31 mouse cellular contexts compared by ENCODE assay signal in the genomic region with DNA sequence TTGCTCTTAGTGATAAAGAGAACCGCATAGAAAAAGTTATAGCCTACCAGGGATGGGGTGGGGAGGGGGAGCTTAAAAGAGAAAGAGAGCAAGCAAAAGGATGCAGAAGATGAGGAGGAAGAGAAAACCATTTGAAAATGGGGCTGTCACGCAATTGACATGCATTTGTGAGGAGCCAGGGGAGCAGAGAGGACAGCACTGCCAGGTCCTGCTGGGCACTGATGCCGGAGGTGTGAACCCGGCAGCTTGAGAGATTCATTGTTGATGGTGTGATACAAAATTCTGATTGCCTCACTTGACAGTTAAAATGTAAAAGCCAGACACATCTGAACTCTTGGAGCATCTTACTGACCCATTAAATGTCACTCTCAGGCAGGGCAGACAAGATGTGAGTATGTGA. TPM values are rescaled to one million over a fixed set of nuclear protein-coding genes. Genes with fewer than 3 reads are reported as not detected.
DNase-seq lines count a peak whose midpoint lies in the region; ATAC-seq and TF ChIP-seq lines count a peak whose summit lies in the region.
"Had no signal": no experiment of that assay in that cellular context is flagged by ENCODE, and none has a peak within 500 bp of the region (broad histone marks: within the 10 kb centered on the region; RNA-seq: fewer than 3 reads in every experiment).

No protein-coding gene starts in this region.

- peaks cover 20% of the 10 kb centered on the region; the same call in 1 of the 2 replicates for H3K79me2 ChIP-seq in liver, adult 2 months (ENCODE audit: control insufficient read depth, insufficient read depth, low read length)

- H3K4me2 ChIP-seq in liver, embryonic 11.5 days: no peak overlapping the region
- H3K4me2 ChIP-seq: forebrain, embryonic 13.5 days; heart, embryonic 13.5 days; hindbrain, embryonic 14.5 days had no signal

- peak overlapping the region; percentile 38 for H3K9ac ChIP-seq in liver, adult 2 months (ENCODE audit: low read depth, low read length)
- no peak overlapping the region for H3K9ac ChIP-seq in liver, embryonic 11.5 days (ENCODE audit: low read depth, low read length)
- H3K9ac ChIP-seq: forebrain, embryonic 13.5 days; heart, embryonic 13.5 days; hindbrain, embryonic 14.5 days had no signal

- peaks cover 33% of the 10 kb centered on the region for H3K4me1 ChIP-seq in heart, embryonic 10.5 days
- H3K4me1 ChIP-seq in liver, adult 2 months (ENCODE audit: control insufficient read depth, insufficient read depth, low read length): peaks cover 16% of the 10 kb centered on the region
- H3K4me1 ChIP-seq in liver, embryonic 11.5 days (replicated peaks; ENCODE audit: control insufficient read depth, insufficient read depth, low read length): peaks cover 5% of the 10 kb centered on the region

- no peak for TF ChIP-seq CTCF in liver, adult 2 months (IDR thresholded peaks at IDR 0.05; ENCODE audit: low read depth, low read length)

- no peak for TF ChIP-seq POLR2A in liver, adult 2 months (IDR thresholded peaks at IDR 0.05; ENCODE audit: extremely low read depth, insufficient read depth, low read length)

- no peaks in the 10 kb centered on the region for H3K27me3 ChIP-seq in heart, embryonic 10.5 days (ENCODE audit: insufficient read depth, poor library complexity, severe bottlenecking)
- H3K27me3 ChIP-seq in liver, adult 2 months (ENCODE audit: control insufficient read depth, insufficient read depth, low read length): no peaks in the 10 kb centered on the region
- H3K27me3 ChIP-seq in liver, embryonic 11.5 days (replicated peaks; ENCODE audit: control insufficient read depth, insufficient read depth, low read length): no peaks in the 10 kb centered on the region
- H3K27me3 ChIP-seq: forebrain, embryonic 13.5 days; heart, embryonic 13.5 days had no signal

- peak; percentile 27 to 39 for DNase-seq in cerebellum, postnatal 14 days
- no peak for DNase-seq in cerebellum, postnatal 4 days (ENCODE audit: low spot score in 2 of 2)
- peak; percentile 59 for DNase-seq in heart, embryonic 10.5 days (ENCODE audit: low spot score)
- no peak for DNase-seq in heart, adult 8-10 months (ENCODE audit: low spot score)
- no peak for DNase-seq in liver, adult 2 months (ENCODE audit: extremely low read depth, low read depth, low spot score)
- DNase-seq in liver, embryonic 11.5 days (ENCODE audit: low spot score): no peak
- no peak for DNase-seq in gastrocnemius, postnatal 14 days
- DNase-seq: adrenal gland, adult 2 months; adrenal gland, postnatal 14 days; cerebellum, adult 9-10 months; gastrocnemius, postnatal 10 days; heart, adult 11 months; heart, postnatal 14 days; heart, postnatal 4 days had no signal

- no peak overlapping the region for H3K4me3 ChIP-seq in heart, embryonic 10.5 days
- H3K4me3 ChIP-seq in liver, adult 2 months (ENCODE audit: insufficient read depth, low read depth, low read length): peak overlapping the region; percentile 33; the same call in 1 of the 2 replicates
- H3K4me3 ChIP-seq in liver, embryonic 11.5 days (ENCODE audit: low read depth, low read length): no peak overlapping the region
- H3K4me3 ChIP-seq: forebrain, embryonic 10.5 days; forebrain, embryonic 13.5 days; heart, embryonic 13.5 days had no signal

- no peaks in the 10 kb centered on the region for H3K36me3 ChIP-seq in heart, embryonic 10.5 days
- no peaks in the 10 kb centered on the region; the same call in 1 of the 2 replicates for H3K36me3 ChIP-seq in liver, adult 2 months (ENCODE audit: control insufficient read depth, insufficient read depth, low read length)
- H3K36me3 ChIP-seq in liver, embryonic 11.5 days (ENCODE audit: control insufficient read depth, insufficient read depth, low read length): no peaks in the 10 kb centered on the region
- H3K36me3 ChIP-seq: forebrain, embryonic 10.5 days; heart, embryonic 13.5 days had no signal

- H3K9me3 ChIP-seq in heart, embryonic 10.5 days: no peaks in the 10 kb centered on the region
- no peaks in the 10 kb centered on the region for H3K9me3 ChIP-seq in liver, embryonic 11.5 days (ENCODE audit: control insufficient read depth, low read length)
- H3K9me3 ChIP-seq: forebrain, embryonic 10.5 days; forebrain, embryonic 13.5 days; heart, embryonic 13.5 days had no signal

- ATAC-seq in liver, embryonic 11.5 days (replicated peaks; ENCODE audit: low FRiP score): no peak
- ATAC-seq: CD4-positive, CD25-positive, alpha-beta regulatory T cell, adult 4 months; forebrain, embryonic 13.5 days; forebrain, embryonic 16.5 days; hindbrain, postnatal 0 days; inflammation-experienced regulatory T-cells, adult 6 months; intestine, embryonic 16.5 days had no signal

- no peak overlapping the region for H3K27ac ChIP-seq in heart, embryonic 10.5 days
- peak overlapping the region; percentile 98 for H3K27ac ChIP-seq in liver, adult 2 months (replicated peaks; ENCODE audit: insufficient read depth, low read depth, low read length)
- no peak overlapping the region for H3K27ac ChIP-seq in liver, embryonic 11.5 days (ENCODE audit: low read depth, low read length)
- H3K27ac ChIP-seq: forebrain, embryonic 10.5 days; forebrain, embryonic 13.5 days; heart, embryonic 13.5 days; hindbrain, embryonic 14.5 days; hindbrain, postnatal 0 days had no signal

- WGBS in heart, embryonic 10.5 days: 65% methylated on average over 4 of the region's 4 CpGs
- 22% methylated on average over 4 of the region's 4 CpGs for WGBS in liver, adult 2 months
- WGBS in liver, embryonic 11.5 days: 77% methylated on average over 4 of the region's 4 CpGs

- intact Hi-C loops in gastrocnemius, postnatal 14 days (cut with DNase I; ENCODE audit: low total_unique reads): loop anchor here (10.0 kb wide), 1 partner anchor 60 kb away; no protein-coding TSS in a partner anchor

RNA-seq across cellular contexts. Expression of gene Sh3d19, which starts 3.5 kb away (rescaled TPM):
- 10.4 and 17.7 TPM in 2 replicates for polyA plus RNA-seq in heart, embryonic 10.5 days (2016; fragmentation: Nextera tagmentation; extraction: Ambion mirVana)
- 10 to 100 TPM; 17.8 to 23.5 (median 20.5) TPM for total RNA-seq in heart, adult 8-10 months (2022)
- 40.1 and 58.3 TPM in 2 replicates for total RNA-seq in liver, adult 2 months (2014; rRNA removed)
- 52.0 and 55.3 TPM in 2 replicates for polyA plus RNA-seq in liver, adult 2 months (2012; rRNA removed)
- polyA plus RNA-seq in liver, embryonic 11.5 days (2014; fragmentation: Nextera tagmentation; extraction: Ambion mirVana): 17.9 and 20.7 TPM in 2 replicates
- 10 to 100 TPM; 23.1 to 23.2 TPM for total RNA-seq in gastrocnemius, postnatal 14 days (2021)

RNA-seq across cellular contexts. Expression of gene Prss48, which starts 27.8 kb away (rescaled TPM):
- polyA plus RNA-seq in heart, embryonic 10.5 days (2016; fragmentation: Nextera tagmentation; extraction: Ambion mirVana): not detected in 2 replicates
- not detected for total RNA-seq in heart, adult 8-10 months (2022)
- total RNA-seq in liver, adult 2 months (2014; rRNA removed): not detected in 2 replicates
- polyA plus RNA-seq in liver, adult 2 months (2012; rRNA removed): not detected in 2 replicates
- polyA plus RNA-seq in liver, embryonic 11.5 days (2014; fragmentation: Nextera tagmentation; extraction: Ambion mirVana): 0.30 TPM in 1 of 2 replicates, not detected in the other
- not detected for total RNA-seq in gastrocnemius, postnatal 14 days (2021)
- total RNA-seq: adrenal gland, adult 2 months; adrenal gland, postnatal 14 days; adrenal gland, postnatal 4 days; gastrocnemius, adult 18-20 months; gastrocnemius, postnatal 10 days; gastrocnemius, postnatal 4 days; heart, postnatal 14 days; heart, postnatal 4 days; hindbrain, postnatal 0 days; MEL had no signal
- polyA plus RNA-seq: adrenal gland, adult 2 months; brain, embryonic 14.5 days; CD4-positive, CD25-positive, alpha-beta regulatory T cell, adult 4 months; embryonic facial prominence, embryonic 11.5 days; embryonic facial prominence, embryonic 14.5 days; forebrain, embryonic 10.5 days; forebrain, embryonic 13.5 days; forebrain, embryonic 16.5 days; heart, embryonic 13.5 days; heart, embryonic 16.5 days; hindbrain, postnatal 0 days; inflammation-experienced regulatory T-cells, adult 6 months; intestine, embryonic 16.5 days had no signal

Comparison
In these comparisons a context has a peak if more than half of its experiments do, and no peak if none do; other contexts are left out.
1. DNase-seq: peak in cerebellum, postnatal 14 days (2 of 2) and heart, embryonic 10.5 days (single experiment); none in cerebellum, postnatal 4 days (0 of 2), heart, adult 8-10 months (single experiment), liver, adult 2 months (single experiment), liver, embryonic 11.5 days (single experiment) and gastrocnemius, postnatal 14 days (single experiment).